19 mouse cellular contexts compared by ENCODE assay signal in the genomic region with DNA sequence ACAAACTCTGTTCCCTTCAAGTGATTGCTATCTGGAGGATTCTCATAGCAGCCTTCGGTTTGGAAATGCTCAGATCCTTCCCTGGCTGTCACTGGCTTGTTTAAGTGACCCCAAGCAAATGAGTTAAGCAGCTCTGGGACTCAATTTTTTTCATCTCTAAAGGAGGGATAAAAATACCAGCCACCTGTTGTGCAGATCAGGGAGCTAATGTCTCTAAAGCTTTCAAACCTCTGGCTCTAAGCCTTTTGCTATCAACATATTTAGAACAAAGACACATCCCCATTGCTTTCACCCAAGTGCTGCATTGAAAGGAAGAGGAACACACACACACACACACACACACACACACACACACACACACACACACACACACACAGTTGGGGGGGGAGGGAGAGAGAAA.
"Had no signal": no experiment of that assay in that cellular context is flagged by ENCODE, and none has a peak within 500 bp of the region (broad histone marks: within the 10 kb centered on the region; RNA-seq: fewer than 3 reads in every experiment).

No protein-coding gene starts in this region.

- ATAC-seq: liver, postnatal 0 days had no signal

- H3K27me3 ChIP-seq: limb, embryonic 12.5 days; liver, embryonic 13.5 days; lung, embryonic 15.5 days; megakaryocyte, embryonic 14.5 days; midbrain, embryonic 12.5 days; neural tube, embryonic 12.5 days had no signal

- DNase-seq: kidney, adult 11 months; kidney, adult 9 months; kidney, postnatal 4 days; liver; liver, embryonic 13.5 days; liver, postnatal 0 days; lung, postnatal 14 days; right cerebral cortex, adult 18-20 months; right cerebral cortex, postnatal 25 days; thymus, postnatal 4 days had no signal

- H3K27ac ChIP-seq: kidney, postnatal 0 days; layer of hippocampus, adult 2 months; limb, embryonic 12.5 days; liver, embryonic 13.5 days; lung, embryonic 15.5 days; macrophage; midbrain, embryonic 12.5 days; neural tube, embryonic 12.5 days; stomach, postnatal 0 days had no signal

- H3K4me1 ChIP-seq: limb, embryonic 12.5 days; liver, embryonic 13.5 days; lung, embryonic 15.5 days; megakaryocyte, embryonic 14.5 days; neural tube, embryonic 12.5 days had no signal

- H3K36me3 ChIP-seq: limb, embryonic 12.5 days; liver, embryonic 13.5 days; lung, embryonic 15.5 days; midbrain, embryonic 12.5 days; neural tube, embryonic 12.5 days had no signal

- H3K9ac ChIP-seq: limb, embryonic 12.5 days; liver, embryonic 13.5 days; liver, postnatal 0 days; lung, embryonic 15.5 days; midbrain, embryonic 12.5 days; neural tube, embryonic 12.5 days had no signal

- H3K9me3 ChIP-seq: limb, embryonic 12.5 days; liver, embryonic 13.5 days; lung, embryonic 15.5 days; megakaryocyte, embryonic 14.5 days; midbrain, embryonic 12.5 days; neural tube, embryonic 12.5 days had no signal

- H3K4me2 ChIP-seq: limb, embryonic 12.5 days; liver, embryonic 13.5 days; lung, embryonic 15.5 days; midbrain, embryonic 12.5 days; neural tube, embryonic 12.5 days had no signal

- H3K4me3 ChIP-seq: layer of hippocampus, adult 2 months; limb, embryonic 12.5 days; liver, embryonic 13.5 days; lung, embryonic 15.5 days; megakaryocyte, embryonic 14.5 days; midbrain, embryonic 12.5 days; neural tube, embryonic 12.5 days had no signal
